Mouse (Mus musculus) myocyte (in vitro differentiated cells): ENCODE measurements around the gene Slc25a4. TPM values are rescaled to one million over a fixed set of nuclear protein-coding genes. Genes with fewer than 3 reads are reported as not detected.

Source experiments
- H3K27me3 ChIP-seq: one replicate; pipeline ENCODE4 v1.6.1; 2011; ENCODE audit not compliant: control insufficient read depth, insufficient read depth, insufficient read length
- H3K36me3 ChIP-seq: one replicate; pipeline ENCODE4 v1.6.1; 2011; ENCODE audit not compliant: control insufficient read depth, insufficient read depth
- H3K4me2 ChIP-seq: one replicate; pipeline ENCODE4 v1.6.1; 2011; ENCODE audit warnings: low read depth, control low read depth
- H3K4me3 ChIP-seq: one replicate; pipeline ENCODE4 v1.5.1; 2011; ENCODE audit warnings: mild to moderate bottlenecking, control low read depth, moderate library complexity
- H3K79me2 ChIP-seq: one replicate; pipeline ENCODE4 v1.6.1; 2011; ENCODE audit not compliant: control insufficient read depth, insufficient read depth
- H3ac ChIP-seq: one replicate; pipeline ENCODE4 v1.6.1; 2011; ENCODE audit not compliant: control insufficient read depth, insufficient read length
- CEBPB ChIP-seq: IDR thresholded peaks from 2 replicates; pipeline ENCODE4 v1.6.1; 2011; ENCODE audit warnings: mild to moderate bottlenecking, moderate library complexity; ENCODE audit not compliant: poor library complexity, insufficient read depth, severe bottlenecking
- E2F4 ChIP-seq: IDR thresholded peaks from one replicate; pipeline ENCODE4 v1.6.1; 2011; ENCODE audit warnings: mild to moderate bottlenecking, control low read depth, moderate library complexity; ENCODE audit not compliant: insufficient read depth
- MAX ChIP-seq: IDR thresholded peaks from one replicate; pipeline ENCODE4 v1.6.1; 2011; ENCODE audit warnings: low read depth, mild to moderate bottlenecking, control low read depth
- MYOD1 ChIP-seq, 3 experiments: IDR thresholded peaks; one replicate each; pipeline ENCODE4 v1.6.1; 2011; ENCODE audit warnings: control low read depth in 2 of 3, low read depth in 2 of 3, mild to moderate bottlenecking in 2 of 3, moderate library complexity in 1 of 3; ENCODE audit not compliant: insufficient read length in 2 of 3, control insufficient read depth in 1 of 3
- MYOG ChIP-seq, 3 experiments: IDR thresholded peaks; one replicate each; pipeline ENCODE4 v1.6.1; 2011; ENCODE audit warnings: control low read depth in 2 of 3, low read depth in 2 of 3, mild to moderate bottlenecking in 2 of 3; ENCODE audit not compliant: insufficient read length in 2 of 3, control insufficient read depth in 1 of 3, insufficient read depth in 1 of 3
- POLR2A ChIP-seq: IDR thresholded peaks from one replicate; pipeline ENCODE4 v1.6.1; 2011; ENCODE audit warnings: low read depth, mild to moderate bottlenecking, control low read depth, moderate library complexity; ENCODE audit not compliant: insufficient read length
- POLR2AphosphoS2 ChIP-seq: IDR thresholded peaks from one replicate; pipeline ENCODE4 v1.6.1; 2011; ENCODE audit warnings: low read depth, control low read depth; ENCODE audit not compliant: insufficient read length
- REST ChIP-seq: IDR thresholded peaks from one replicate; pipeline ENCODE4 v1.6.1; 2011; ENCODE audit warnings: mild to moderate bottlenecking, control low read depth, moderate library complexity; ENCODE audit not compliant: insufficient read depth, insufficient read length
- SRF ChIP-seq: IDR thresholded peaks from one replicate; pipeline ENCODE4 v1.6.1; 2011; ENCODE audit warnings: low read depth; ENCODE audit not compliant: control insufficient read depth, insufficient read length
- TCF12 ChIP-seq: IDR thresholded peaks from one replicate; pipeline ENCODE4 v1.6.1; 2011; ENCODE audit warnings: mild to moderate bottlenecking, control low read depth; ENCODE audit not compliant: poor library complexity, insufficient read depth, severe bottlenecking
- TCF3 ChIP-seq: IDR thresholded peaks from one replicate; pipeline ENCODE4 v1.6.1; 2011; ENCODE audit warnings: low read depth, control low read depth; ENCODE audit not compliant: insufficient read length
- USF1 ChIP-seq: IDR thresholded peaks from one replicate; pipeline ENCODE4 v1.6.1; 2011; ENCODE audit warnings: low read depth, mild to moderate bottlenecking, control low read depth, moderate library complexity
- polyA plus RNA-seq: library from polyadenylated mRNA; unstranded; fragments of >200 nt; fragmentation: generic; extraction: Trizol; gene quantifications from one replicate; pipeline ENCODE4 v1.2.1, GENCODE M21; 2012; ENCODE audit warnings: missing spikeins

Gene Slc25a4
- polyA plus RNA-seq, 1 experiment, result 368 TPM

- Histone ChIP-seq H3K79me2 (peaks cover 22% of the 10 kb centered on the region), H3K4me2 (no peak overlapping the region)
Observed at GRCm38 (mm10) chr8:46204974-46205640, 6.0 kb downstream of the Slc25a4 start.

GRCm38 (mm10) chr8:46204301-46204700 is 6.8 kb downstream of the Slc25a4 start:
- no peak for TF ChIP-seq MAX
- TF ChIP-seq TCF3, result no peak
- TF ChIP-seq POLR2AphosphoS2, result no peak
- no peak for TF ChIP-seq USF1
- TF ChIP-seq MYOD1 (IDR thresholded peaks at IDR 0.05; ENCODE audit: control insufficient read depth in 1 of 3, insufficient read length in 2 of 3, low read depth in 2 of 3), result no peak
- no peak for TF ChIP-seq TCF12
- TF ChIP-seq POLR2A, result no peak
- TF ChIP-seq REST, result no peak
- TF ChIP-seq MYOG (IDR thresholded peaks at IDR 0.05; ENCODE audit: control insufficient read depth in 1 of 3, insufficient read depth in 1 of 3, insufficient read length in 2 of 3, low read depth in 2 of 3), result no peak
- no peak for TF ChIP-seq CEBPB
- no peak for TF ChIP-seq E2F4
- TF ChIP-seq SRF, result no peak
- H3K79me2 ChIP-seq, result peaks cover 14% of the 10 kb centered on the region

More at GRCm38 (mm10) chr8:46204974-46205640, 6.0 kb downstream of the Slc25a4 start:
- peak; percentile 62 for TF ChIP-seq POLR2AphosphoS2
- TF ChIP-seq POLR2A, result peak; percentile 32
- TF ChIP-seq CEBPB, result no peak
- Histone ChIP-seq H3K27me3 (no peaks in the 10 kb centered on the region), H3K4me3 (no peak overlapping the region), H3ac (no peak overlapping the region), H3K36me3 (peaks cover 28% of the 10 kb centered on the region)

GRCm38 (mm10) chr8:46202350-46202749 is 8.7 kb downstream of the Slc25a4 start:
- Histone ChIP-seq H3K27me3 (no peaks in the 10 kb centered on the region), H3K4me3 (no peak overlapping the region), H3K36me3 (peaks cover 15% of the 10 kb centered on the region), H3K4me2 (no peak overlapping the region), H3K79me2 (peaks cover 1% of the 10 kb centered on the region), H3ac (no peak overlapping the region)
- TF ChIP-seq REST (no peak), TCF12 (no peak), POLR2A (no peak), USF1 (no peak), TCF3 (no peak)

More at GRCm38 (mm10) chr8:46204301-46204700, 6.8 kb downstream of the Slc25a4 start:
- no peaks in the 10 kb centered on the region for H3K27me3 ChIP-seq
- H3K4me3 ChIP-seq, result no peak overlapping the region
- peaks cover 28% of the 10 kb centered on the region for H3K36me3 ChIP-seq
- H3K4me2 ChIP-seq, result no peak overlapping the region
- H3ac ChIP-seq, result no peak overlapping the region

- Histone ChIP-seq H3K4me3 (no peak overlapping the region), H3ac (no peak overlapping the region), H3K36me3 (peaks cover 7% of the 10 kb centered on the region), H3K27me3 (no peaks in the 10 kb centered on the region), H3K79me2 (no peaks in the 10 kb centered on the region), H3K4me2 (no peak overlapping the region)
- TF ChIP-seq CEBPB, result no peak
Observed at GRCm38 (mm10) chr8:46197673-46198072, 13.4 kb downstream of the Slc25a4 start.

GRCm38 (mm10) chr8:46196877-46197276 is 14.2 kb downstream of the Slc25a4 start:
- peaks cover 8% of the 10 kb centered on the region for H3K36me3 ChIP-seq
- TF ChIP-seq E2F4 (no peak), POLR2AphosphoS2 (no peak), TCF12 (no peak)
- H3K4me2 ChIP-seq, result no peak overlapping the region
- no peak overlapping the region for H3ac ChIP-seq
- H3K4me3 ChIP-seq, result no peak overlapping the region
- H3K27me3 ChIP-seq, result no peaks in the 10 kb centered on the region
- no peaks in the 10 kb centered on the region for H3K79me2 ChIP-seq

GRCm38 (mm10) chr8:46193100-46193499 is 18.0 kb downstream of the Slc25a4 start:
- H3K4me3 ChIP-seq, result no peak overlapping the region
- H3K4me2 ChIP-seq, result no peak overlapping the region
- TF ChIP-seq CEBPB, result no peak
- TF ChIP-seq REST, result no peak
- no peak for TF ChIP-seq MYOD1 (IDR thresholded peaks at IDR 0.05; ENCODE audit: control insufficient read depth in 1 of 3, insufficient read length in 2 of 3, low read depth in 2 of 3)
- no peak for TF ChIP-seq E2F4
- no peak for TF ChIP-seq POLR2AphosphoS2
- no peak for TF ChIP-seq TCF12
- no peak for TF ChIP-seq MYOG (IDR thresholded peaks at IDR 0.05; ENCODE audit: control insufficient read depth in 1 of 3, insufficient read depth in 1 of 3, insufficient read length in 2 of 3, low read depth in 2 of 3)
- TF ChIP-seq TCF3, result no peak
- TF ChIP-seq SRF, result no peak
- no peak for TF ChIP-seq MAX
- no peaks in the 10 kb centered on the region for H3K79me2 ChIP-seq
- no peak overlapping the region for H3ac ChIP-seq
- peaks cover 8% of the 10 kb centered on the region for H3K36me3 ChIP-seq
- H3K27me3 ChIP-seq, result no peaks in the 10 kb centered on the region
